Mouse (Mus musculus) liver, adult 2 months (tissue): Measurements from ENCODE around the gene Phxr2. TPM values are rescaled to one million over a fixed set of nuclear protein-coding genes. Genes with fewer than 3 reads are reported as not detected.

Experiments
- DNase-seq: peaks from one replicate; pipeline ENCODE4 v3.0.0-alpha.2; 2011; ENCODE audit warnings: low read depth, low spot score; ENCODE audit errors: extremely low read depth
- H3K27ac ChIP-seq: fragments of 200-500 bp; replicated peaks from 2 replicates; pipeline ENCODE4 v1.5.1; 2012; ENCODE audit warnings: low read depth, mild to moderate bottlenecking, control low read depth, inconsistent platforms, low read length; ENCODE audit not compliant: insufficient read depth
- H3K27me3 ChIP-seq: fragments of 200-500 bp; 2 replicates; pipeline ENCODE4 v1.6.1; 2012; ENCODE audit warnings: mild to moderate bottlenecking, moderate library complexity, low read length, inconsistent platforms; ENCODE audit not compliant: control insufficient read depth, insufficient read depth
- H3K36me3 ChIP-seq: fragments of 200-500 bp; 2 replicates; pipeline ENCODE4 v1.6.1; 2012; ENCODE audit warnings: low read length, inconsistent platforms; ENCODE audit not compliant: control insufficient read depth, insufficient read depth
- H3K4me1 ChIP-seq: fragments of 200-500 bp; 2 replicates; pipeline ENCODE4 v1.6.1; 2011; ENCODE audit warnings: low read length; ENCODE audit not compliant: control insufficient read depth, insufficient read depth
- H3K4me3 ChIP-seq: fragments of 200-500 bp; 2 replicates; pipeline ENCODE4 v1.5.1; 2011; ENCODE audit warnings: low read depth, mild to moderate bottlenecking, control low read depth, low read length, moderate library complexity; ENCODE audit not compliant: insufficient read depth
- H3K79me2 ChIP-seq: fragments of 200-500 bp; 2 replicates; pipeline ENCODE4 v1.6.1; 2012; ENCODE audit warnings: inconsistent platforms, mild to moderate bottlenecking, low read length, moderate library complexity; ENCODE audit not compliant: control insufficient read depth, insufficient read depth
- H3K9ac ChIP-seq: fragments of 200-500 bp; 2 replicates; pipeline ENCODE4 v1.6.1; 2012; ENCODE audit warnings: low read depth, mild to moderate bottlenecking, control low read depth, inconsistent platforms, low read length
- CTCF ChIP-seq: fragments of 200-500 bp; IDR thresholded peaks from 2 replicates; pipeline ENCODE4 v1.5.1; 2011; ENCODE audit warnings: low read depth, low read length, control low read depth
- POLR2A ChIP-seq: fragments of 200-500 bp; IDR thresholded peaks from 2 replicates; pipeline ENCODE4 v1.6.1; 2011; ENCODE audit warnings: low read length, control low read depth; ENCODE audit not compliant: insufficient read depth; ENCODE audit errors: extremely low read depth
- WGBS: fragments of 180-500 bp; shearing (Covaris S2); methylation state at CpG from one replicate; pipeline ENCODE4 v1.1.7; 2018; 5-methylcytosine and 5-hydroxymethylcytosine counted together
- polyA plus RNA-seq: library from polyadenylated mRNA; depleted of rRNA; stranded (reverse); fragments of >200 nt; gene quantifications from 2 replicates; pipeline ENCODE4 v1.2.3, GENCODE M21; 2012; rRNA removed
- total RNA-seq: library from RNA; depleted of rRNA; stranded (reverse); fragments of >200 nt; gene quantifications from 2 replicates; pipeline ENCODE4 v1.2.3, GENCODE M21; 2014; rRNA removed

Gene Phxr2
- not detected in 2 replicates for total RNA-seq
- polyA plus RNA-seq: not detected in 2 replicates

DNA sequence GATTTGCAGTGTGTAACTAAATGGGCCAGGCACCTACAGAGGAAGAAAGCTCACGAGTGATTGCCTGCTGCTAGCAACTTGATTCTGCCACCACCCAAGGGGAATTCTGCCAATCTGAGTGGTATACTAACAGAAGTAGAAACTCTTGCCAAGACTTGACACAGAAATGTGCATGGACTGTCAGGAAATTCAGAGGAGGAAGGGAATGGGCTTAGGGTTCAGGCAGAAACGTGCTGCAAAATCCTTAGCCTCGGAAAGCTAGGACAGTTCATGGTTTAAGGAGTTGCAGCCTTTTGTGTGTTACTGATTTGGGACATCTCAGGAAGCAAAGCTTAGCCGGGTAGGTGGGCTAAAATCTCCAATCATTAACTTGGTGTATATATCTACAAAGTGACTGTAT lies at the start of gene Phxr2:
Phxr2 (minus strand) TSS at position 101 of the 400 bp plus-strand sequence.
- DNase-seq: no peak

DNA sequence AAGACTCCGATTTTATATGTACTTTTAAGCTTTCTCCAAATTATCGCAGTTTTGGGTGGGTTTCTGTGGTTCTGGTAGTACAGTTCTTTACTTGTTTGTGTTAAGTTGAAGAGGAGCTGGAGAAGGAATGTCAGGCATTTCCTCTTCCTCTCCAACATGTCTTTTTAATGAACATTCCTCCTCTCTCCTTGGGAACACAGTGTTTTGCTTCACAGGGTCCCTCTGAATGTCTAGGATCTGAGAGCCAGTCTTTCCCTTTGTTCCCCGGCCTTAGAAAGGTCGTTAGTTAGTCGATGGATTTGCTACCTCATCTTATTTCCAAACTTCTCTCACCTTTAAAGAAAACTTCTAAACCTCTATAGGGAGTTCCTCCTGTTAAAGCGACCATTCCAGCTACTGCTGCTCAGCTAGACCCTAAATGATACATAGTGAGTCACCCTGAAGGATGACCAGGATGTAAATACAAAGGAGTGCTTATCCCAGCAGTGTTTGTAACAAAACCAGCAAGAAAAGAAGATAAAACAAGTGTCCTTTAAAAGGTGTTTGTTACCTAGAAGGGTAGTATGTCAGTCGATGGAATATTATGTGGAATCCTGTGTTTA lies 46.9 kb upstream of the Phxr2 start:
- WGBS: 74% methylated on average over 7 of the region's 7 CpGs

More for the DNA sequence above, at the start of gene Phxr2:
- Histone ChIP-seq H3K36me3 (peaks cover 2% of the 10 kb centered on the region; the same call in 1 of the 2 replicates), H3K4me1 (peaks cover 1% of the 10 kb centered on the region; the same call in 1 of the 2 replicates), H3K79me2 (no peaks in the 10 kb centered on the region), H3K27me3 (no peaks in the 10 kb centered on the region), H3K4me3 (no peak within 1 kb of the TSS), H3K27ac (no peak within 1 kb of the TSS), H3K9ac (no peak within 1 kb of the TSS)
- 65% methylated on average over 4 of the region's 4 CpGs for WGBS
- no peak for TF ChIP-seq CTCF
- TF ChIP-seq POLR2A: no peak

DNA sequence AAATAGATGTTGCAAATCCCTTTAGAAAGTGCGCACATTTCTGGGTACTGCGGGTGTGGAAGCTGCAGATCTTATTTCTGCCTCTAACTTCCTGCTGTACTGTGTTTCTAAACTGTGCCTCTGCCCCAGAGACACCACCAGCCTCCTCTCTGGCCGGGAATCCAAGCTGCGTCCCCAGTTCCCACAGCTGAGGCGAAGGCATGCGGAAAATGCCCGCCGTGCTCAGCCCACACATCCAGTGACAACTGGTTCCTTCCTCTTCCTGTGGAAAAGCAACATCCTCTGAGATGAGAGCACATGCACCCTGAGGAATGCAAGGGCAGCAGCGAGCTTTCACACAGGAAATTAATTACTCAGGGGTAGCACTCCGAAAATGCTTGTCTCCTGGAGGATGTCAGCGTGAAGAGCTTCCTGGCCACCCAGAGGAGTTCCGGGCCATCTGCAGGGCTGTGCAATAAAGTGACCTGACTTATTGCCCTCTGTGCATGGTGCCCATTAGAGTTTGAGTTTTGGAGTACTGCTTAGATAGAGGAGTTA lies 45.9 kb upstream of the Phxr2 start:
- H3K9ac ChIP-seq: no peak overlapping the region
- 29% methylated on average over 12 of the region's 12 CpGs for WGBS
- H3K4me3 ChIP-seq: no peak overlapping the region
- TF ChIP-seq POLR2A (no peak), CTCF (no peak)
- H3K4me1 ChIP-seq: peaks cover 17% of the 10 kb centered on the region
- H3K27ac ChIP-seq: peak overlapping the region; percentile 63
- peak; percentile 60 for DNase-seq
- no peaks in the 10 kb centered on the region for H3K27me3 ChIP-seq
- no peaks in the 10 kb centered on the region for H3K79me2 ChIP-seq
- H3K36me3 ChIP-seq: no peaks in the 10 kb centered on the region

More for the DNA sequence above, 46.9 kb upstream of the Phxr2 start:
- Histone ChIP-seq H3K36me3 (no peaks in the 10 kb centered on the region), H3K4me3 (no peak overlapping the region), H3K27me3 (no peaks in the 10 kb centered on the region), H3K79me2 (no peaks in the 10 kb centered on the region), H3K9ac (no peak overlapping the region), H3K4me1 (peaks cover 17% of the 10 kb centered on the region), H3K27ac (no peak overlapping the region)
- no peak for TF ChIP-seq POLR2A
- TF ChIP-seq CTCF: no peak
- no peak for DNase-seq

DNA sequence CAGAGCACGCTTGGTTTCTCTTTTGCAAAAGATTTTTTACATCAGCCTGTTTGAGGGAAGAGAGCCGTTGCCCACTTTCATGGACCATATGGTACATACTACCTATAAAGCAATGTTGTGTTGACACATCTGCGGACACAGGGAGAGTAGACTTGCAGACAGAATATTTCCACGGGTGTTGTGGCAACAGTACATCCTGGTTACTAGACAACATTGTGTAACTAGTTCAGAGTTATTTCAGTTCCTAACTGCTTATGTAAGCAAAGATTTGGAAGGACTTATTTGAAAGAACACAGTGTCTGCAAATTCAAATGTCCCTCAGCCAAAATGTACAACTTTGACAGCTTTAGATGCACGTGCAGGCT lies 43.6 kb upstream of the Phxr2 start:
- WGBS: 5% methylated on average over 5 of the region's 5 CpGs
- Histone ChIP-seq H3K36me3 (no peaks in the 10 kb centered on the region), H3K9ac (peak overlapping the region; percentile 29; the same call in 1 of the 2 replicates), H3K27me3 (no peaks in the 10 kb centered on the region), H3K79me2 (no peaks in the 10 kb centered on the region), H3K27ac (peak overlapping the region; percentile 75), H3K4me3 (peak overlapping the region; percentile 18; the same call in 1 of the 2 replicates), H3K4me1 (peaks cover 22% of the 10 kb centered on the region)
- DNase-seq: peak; percentile 91
- TF ChIP-seq CTCF (no peak), POLR2A (no peak)

DNA sequence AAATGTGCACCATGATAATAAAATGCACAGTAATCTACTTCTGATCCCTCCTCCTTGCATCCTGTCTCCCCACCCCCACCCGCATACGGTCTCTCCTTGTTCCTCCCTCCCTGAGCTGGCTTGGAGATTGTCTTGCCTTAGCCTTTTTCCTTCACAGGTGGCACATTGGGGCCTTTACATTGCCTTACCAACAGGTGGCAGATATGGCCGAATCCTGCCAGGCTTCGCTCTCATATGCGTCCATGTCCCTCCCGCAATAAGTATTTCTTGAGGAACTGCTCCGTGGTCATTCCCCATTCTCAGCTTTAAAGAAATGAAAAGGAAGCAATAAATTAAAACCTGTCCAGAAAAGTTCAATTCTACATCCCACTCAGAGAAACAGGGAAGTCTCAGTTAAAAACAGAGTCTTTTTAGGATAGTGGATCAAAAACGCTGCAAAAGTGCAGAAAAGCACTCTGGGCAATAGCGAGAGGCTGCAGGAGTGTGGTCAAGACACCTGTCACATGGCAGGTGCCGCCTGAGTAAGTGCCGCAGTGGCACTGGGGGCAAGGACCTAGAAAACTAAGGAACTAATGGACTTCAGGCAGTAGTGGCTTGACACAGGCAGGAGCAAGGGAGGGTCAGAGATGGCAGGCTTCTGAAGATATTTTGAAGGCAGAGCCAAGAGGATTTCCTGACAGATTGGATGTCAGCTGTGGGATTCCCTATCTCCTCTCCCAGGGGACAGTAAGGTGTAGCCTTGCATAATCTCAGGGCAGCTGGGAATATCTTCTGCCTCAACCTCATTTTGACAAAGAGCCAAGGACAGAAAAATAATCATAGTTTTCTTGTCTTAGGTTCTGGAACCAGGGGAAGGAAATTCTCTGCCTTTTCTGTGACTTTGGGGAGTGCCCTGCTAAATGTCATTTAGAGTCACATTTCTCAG lies 43.0 kb upstream of the Phxr2 start:
- H3K27me3 ChIP-seq: no peaks in the 10 kb centered on the region
- no peaks in the 10 kb centered on the region for H3K36me3 ChIP-seq
- DNase-seq: no peak
- H3K4me1 ChIP-seq: peaks cover 22% of the 10 kb centered on the region
- H3K9ac ChIP-seq: peak overlapping the region; percentile 55
- no peaks in the 10 kb centered on the region for H3K79me2 ChIP-seq
- 0 out of 2 replicates have a peak, but pooled peaks have one; percentile 9 for TF ChIP-seq CTCF
- TF ChIP-seq POLR2A: no peak
- 68% methylated on average over 11 of the region's 11 CpGs for WGBS
- H3K4me3 ChIP-seq: no peak overlapping the region
- H3K27ac ChIP-seq: peak overlapping the region; percentile 75
